Mouse (Mus musculus): ENCODE data around the gene Fam167b. TPM values are rescaled to one million over a fixed set of nuclear protein-coding genes. Genes with fewer than 3 reads are reported as not detected.
"Not testable (repeated sequence)": the region's sequence is repeated elsewhere in the genome, so short reads cannot be mapped to it uniquely, and the experiment has no call there.

Fam167b gene
- total RNA-seq, 2 experiments from 2014 or later, result 24.4 to 28.1 TPM

DNA sequence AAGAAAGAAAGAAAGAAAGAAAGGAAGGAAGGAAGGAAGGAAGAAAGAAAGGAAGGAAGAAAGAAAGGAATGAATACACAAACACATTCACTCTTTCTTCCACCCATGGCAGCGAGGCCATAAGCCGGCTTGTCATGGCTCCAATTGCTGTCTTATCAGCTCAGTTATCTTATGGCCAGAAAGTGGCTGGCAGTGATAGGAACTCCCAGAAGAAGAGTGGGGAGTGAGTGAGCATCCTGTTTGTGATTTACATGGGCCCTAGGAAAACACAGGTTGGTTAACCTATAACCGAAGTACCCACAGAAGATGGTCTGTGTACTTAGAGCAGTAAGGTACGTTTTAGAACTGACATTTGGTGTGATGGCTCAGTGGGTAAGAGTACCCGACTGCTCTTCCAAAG, 17.2 kb downstream of the Fam167b start:
- DNase-seq, result no peak

GRCm38 (mm10) chr4:129558321-129558955, 19.9 kb downstream of the Fam167b start:
- DNase-seq, result no peak

DNA sequence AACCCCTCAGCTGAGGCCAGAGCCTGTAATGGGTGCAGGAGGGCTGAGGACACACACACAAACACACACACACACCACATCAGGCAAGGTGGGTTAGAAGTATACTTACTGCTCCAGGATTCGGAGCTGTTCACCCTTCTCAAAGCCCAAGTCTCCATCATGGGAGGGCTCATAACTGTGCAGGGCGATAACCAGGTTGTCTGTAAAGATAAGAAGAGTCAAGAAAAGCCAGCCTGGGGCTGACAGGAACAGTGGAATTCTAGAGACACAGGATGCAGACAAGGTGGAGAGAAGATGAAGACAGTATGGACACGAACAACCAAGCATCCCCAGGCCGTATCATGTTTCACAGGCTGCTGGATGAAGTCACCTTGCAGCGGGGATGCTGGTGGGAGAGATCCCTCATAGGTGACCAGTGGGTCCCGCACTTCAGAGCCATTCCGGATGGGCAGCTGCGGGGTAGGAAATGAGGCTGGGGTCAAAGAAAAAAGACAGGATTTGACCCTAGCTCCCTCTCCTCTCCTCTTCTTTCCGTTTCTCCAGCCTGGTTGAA, 21.0 kb downstream of the Fam167b start:
- no peak for DNase-seq

GRCm38 (mm10) chr4:129556532-129557223, 21.7 kb downstream of the Fam167b start:
- DNase-seq, result peak; percentile 96

DNA sequence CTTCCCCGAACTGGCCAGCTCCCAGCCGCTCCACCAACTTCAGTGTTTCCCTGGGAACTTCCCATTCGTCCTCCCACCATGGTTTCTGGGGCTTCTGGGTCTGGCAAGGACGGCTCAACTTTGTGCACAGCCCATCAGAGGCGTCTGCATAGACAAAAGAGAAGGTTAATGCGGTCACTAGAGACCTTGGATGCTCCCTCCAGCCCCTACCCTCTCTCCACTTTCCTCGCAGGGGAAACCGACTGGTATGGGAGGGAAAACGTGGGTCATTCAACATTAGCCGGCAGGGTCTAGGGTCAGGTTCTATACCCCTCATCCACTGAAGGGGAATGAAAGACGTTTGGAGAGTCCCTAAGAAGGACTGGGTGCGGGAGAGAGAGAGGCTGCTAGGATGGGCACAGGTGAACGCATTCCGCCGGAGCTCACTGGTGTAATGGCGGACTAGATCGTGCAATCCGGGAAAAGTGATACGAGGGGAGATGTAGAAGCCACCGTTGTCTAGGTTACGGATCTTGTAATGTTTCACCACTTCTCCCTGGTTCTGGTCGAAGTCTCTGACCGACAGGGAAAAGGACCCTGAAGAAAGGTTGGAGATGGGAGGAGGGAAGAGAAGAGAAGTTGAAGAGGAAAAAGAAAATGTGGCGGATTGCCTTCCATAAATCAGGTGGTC, 22.4 kb downstream of the Fam167b start:
- DNase-seq, result peak; percentile 46

DNA sequence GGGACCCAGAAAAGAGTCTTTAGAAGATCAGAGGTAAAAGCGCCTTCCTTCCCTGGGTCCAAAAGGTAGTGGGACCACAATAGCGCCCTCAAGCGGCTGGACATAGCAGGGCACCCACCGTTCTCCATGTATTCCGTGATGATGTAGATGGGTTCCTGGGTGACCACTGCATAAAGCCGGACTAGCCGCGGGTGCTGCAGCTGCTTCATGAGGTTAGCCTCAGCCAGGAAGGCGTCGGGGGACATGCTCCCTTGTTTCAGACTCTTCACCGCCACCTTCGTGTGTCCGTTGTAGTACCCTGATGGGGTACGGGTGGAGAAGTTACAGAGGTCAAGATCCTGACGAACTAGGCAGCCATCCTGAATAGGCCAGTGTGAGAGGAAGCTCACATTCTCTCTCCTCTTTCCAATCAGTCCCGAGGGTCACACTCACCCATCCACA, 22.9 kb downstream of the Fam167b start:
- peak; percentile 85 for DNase-seq

- DNase-seq, result not testable (repeated sequence)
These were observed 23.8 kb downstream of the Fam167b start for GRCm38 (mm10) chr4:129554512-129554911.

GRCm38 (mm10) chr4:129550295-129550694, 28.1 kb downstream of the Fam167b start:
- DNase-seq, result no peak

DNA sequence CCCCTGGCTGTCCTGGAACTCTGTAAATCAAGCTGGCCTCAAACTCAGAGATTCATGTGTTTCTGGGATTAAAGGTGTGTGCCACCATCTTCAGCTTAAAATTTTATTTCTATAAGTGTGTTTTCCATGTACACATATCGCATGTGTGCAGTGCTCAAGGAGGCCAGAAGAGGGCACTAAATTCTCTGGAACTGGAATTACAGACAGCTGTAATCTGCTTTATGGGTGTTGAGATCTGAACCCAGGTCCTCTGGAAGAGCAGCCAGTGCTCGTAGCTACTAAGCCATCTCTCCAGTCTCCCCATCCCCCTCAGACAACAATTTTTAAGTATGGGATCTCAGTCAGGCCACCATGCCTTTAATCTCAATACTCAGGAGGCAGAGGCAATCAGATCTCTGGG, 29.0 kb downstream of the Fam167b start:
- peak; percentile 38 for DNase-seq

GRCm38 (mm10) chr4:129547631-129548030, 30.7 kb downstream of the Fam167b start:
- not testable (repeated sequence) for DNase-seq

DNA sequence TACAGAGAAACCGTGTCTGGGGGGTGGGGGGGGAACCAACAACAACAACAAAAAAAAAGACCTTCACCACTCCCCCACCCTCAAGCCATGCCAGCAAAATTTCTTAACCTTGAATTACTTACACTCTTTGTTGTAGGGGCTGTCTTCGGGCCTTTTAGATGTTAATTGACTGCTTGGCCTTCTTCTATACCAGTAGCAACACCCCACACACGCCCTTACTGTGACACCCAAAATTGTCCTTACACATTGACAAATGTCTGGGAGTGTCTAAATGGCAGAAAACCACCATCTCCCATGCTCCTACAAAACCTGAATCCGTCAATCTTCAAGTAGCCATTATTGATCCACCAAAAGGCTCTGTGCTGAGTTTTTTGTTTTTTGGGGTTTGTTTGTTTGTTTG, 34.2 kb downstream of the Fam167b start:
- DNase-seq, result no peak

- peak; percentile 99 for DNase-seq
These were observed 35.7 kb downstream of the Fam167b start, which contains the start of gene Hdac1 for GRCm38 (mm10) chr4:129542592-129543141. Gene Hdac1, minus strand, starts transcription at chr4:129542713.

- peak; percentile 43 for DNase-seq
These were observed 36.3 kb downstream of the Fam167b start for GRCm38 (mm10) chr4:129541868-129542591.

DNA sequence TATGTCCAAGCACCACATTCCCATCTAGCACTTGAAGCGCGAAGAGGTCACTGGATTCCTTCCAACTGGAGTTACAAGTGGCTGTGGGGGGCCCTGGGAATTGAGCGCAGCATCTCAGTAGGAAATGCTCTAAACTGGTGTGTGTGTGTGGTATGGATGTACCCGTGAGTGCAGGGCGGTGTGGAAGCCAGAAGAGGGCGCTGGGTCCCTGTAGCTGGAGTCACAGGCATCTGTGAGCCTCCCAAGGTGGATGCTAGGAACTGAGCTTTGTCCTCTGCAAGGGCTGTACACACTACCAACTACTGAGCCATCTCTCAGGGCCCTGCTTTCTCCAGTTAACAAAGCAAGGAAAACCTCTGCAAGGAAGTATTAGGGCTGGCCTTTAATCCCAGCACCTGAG, 38.3 kb downstream of the Fam167b start:
- DNase-seq, result peak; percentile 41

- DNase-seq, result not testable (repeated sequence)
These were observed 49.4 kb downstream of the Fam167b start for GRCm38 (mm10) chr4:129528901-129529300.

Small RNAs within 50 kb of the gene (microRNA-seq; reads per million reads assigned to microRNA genes)
- not detected for gene Mir8119

Other genes starting within 250 kb of the Fam167b start
- 100 to 1,000 TPM; 142 to 146 TPM for gene Rbbp4, start 243.2 kb downstream of the Fam167b start, total RNA-seq (2021)
- 10 to 100 TPM; 41.1 to 41.5 TPM for gene Zbtb8os, start 242.9 kb downstream of the Fam167b start, total RNA-seq (2021)
- 10 to 100 TPM; 10.1 to 10.7 TPM for gene Zbtb8a, start 200.4 kb downstream of the Fam167b start, total RNA-seq (2021)
- under 1 TPM; 0.33 to 0.39 TPM for gene Zbtb8b, start 137.7 kb downstream of the Fam167b start, total RNA-seq (2021)
- 10 to 100 TPM; 41.3 to 45.7 TPM for gene Bsdc1, start 117.0 kb downstream of the Fam167b start, total RNA-seq (2021)
- gene Tssk3, start 87.5 kb downstream of the Fam167b start, total RNA-seq (2021), result not detected
- not detected for gene Fam229a, start 87.4 kb downstream of the Fam167b start, total RNA-seq (2021)
- 10 to 100 TPM; 75.3 to 85.9 TPM for gene Marcksl1, start 65.0 kb downstream of the Fam167b start, total RNA-seq (2021)
- gene Hdac1, start 35.8 kb downstream of the Fam167b start, total RNA-seq (2021), result 10 to 100 TPM; 54.5 to 59.1 TPM
- gene Lck, start 4.9 kb downstream of the Fam167b start, total RNA-seq (2021), result 1 to 10 TPM; 8.1 to 9.8 TPM
- 100 to 1,000 TPM; 192 to 198 TPM for gene Eif3i, start 22.1 kb upstream of the Fam167b start, total RNA-seq (2021)
- 10 to 100 TPM; 83.6 to 86.2 TPM for gene Tmem234, start 22.1 kb upstream of the Fam167b start, total RNA-seq (2021)
- gene Dcdc2b, start 35.7 kb upstream of the Fam167b start, total RNA-seq (2021), result 1 to 10 TPM in 1 of 2 experiments, under 1 TPM in 1; 0.99 to 2.0 TPM
- gene Iqcc, start 40.5 kb upstream of the Fam167b start, total RNA-seq (2021), result 10 to 100 TPM; 17.4 to 28.2 TPM
- gene Ccdc28b, start 45.4 kb upstream of the Fam167b start, total RNA-seq (2021), result 10 to 100 TPM; 59.4 to 64.4 TPM
- 10 to 100 TPM; 56.7 to 61.2 TPM for gene Txlna, start 62.5 kb upstream of the Fam167b start, total RNA-seq (2021)
- 10 to 100 TPM; 70.4 to 80.6 TPM for gene Kpna6, start 94.2 kb upstream of the Fam167b start, total RNA-seq (2021)
- gene Tmem39b, start 118.3 kb upstream of the Fam167b start, total RNA-seq (2021), result 10 to 100 TPM in 1 of 2 experiments, 1 to 10 TPM in 1; 9.7 to 11.4 TPM
- 10 to 100 TPM; 64.3 to 83.7 TPM for gene Khdrbs1, start 163.8 kb upstream of the Fam167b start, total RNA-seq (2021)
- gene Ptp4a2, start 232.7 kb upstream of the Fam167b start, total RNA-seq (2021), result 100 to 1,000 TPM; 260 to 289 TPM